Mouse (Mus musculus) spleen, adult 2 months (tissue): ENCODE measurements around the gene Msrb3.

Experiments used
- CTCF ChIP-seq: fragments of 200-500 bp; IDR thresholded peaks from 2 replicates; pipeline ENCODE4 v1.5.1; 2011; ENCODE audit warnings: mild to moderate bottlenecking, inconsistent platforms; ENCODE audit not compliant: insufficient read depth, insufficient read length, insufficient replicate concordance; ENCODE audit errors: extremely low read depth
- POLR2A ChIP-seq: fragments of 200-500 bp; IDR thresholded peaks from 2 replicates; pipeline ENCODE4 v1.6.1; 2011; ENCODE audit warnings: low read depth, low read length, inconsistent platforms

GRCm38 (mm10) chr10:120735722-120736507, 163.0 kb downstream of the Msrb3 start:
- TF ChIP-seq CTCF, result no peak
- no peak for TF ChIP-seq POLR2A
